Mouse (Mus musculus) lung, postnatal 0 days (tissue): ENCODE data around the gene Ltbr.

Experiments used
- CTCF ChIP-seq: IDR thresholded peaks from 2 replicates; pipeline ENCODE4 v1.5.1; 2016; ENCODE audit warnings: antibody characterized with exemption, mild to moderate bottlenecking
- EP300 ChIP-seq: IDR thresholded peaks from 2 replicates; pipeline ENCODE4 v1.6.1; 2016; ENCODE audit warnings: antibody characterized with exemption, mild to moderate bottlenecking, control low read depth

DNA sequence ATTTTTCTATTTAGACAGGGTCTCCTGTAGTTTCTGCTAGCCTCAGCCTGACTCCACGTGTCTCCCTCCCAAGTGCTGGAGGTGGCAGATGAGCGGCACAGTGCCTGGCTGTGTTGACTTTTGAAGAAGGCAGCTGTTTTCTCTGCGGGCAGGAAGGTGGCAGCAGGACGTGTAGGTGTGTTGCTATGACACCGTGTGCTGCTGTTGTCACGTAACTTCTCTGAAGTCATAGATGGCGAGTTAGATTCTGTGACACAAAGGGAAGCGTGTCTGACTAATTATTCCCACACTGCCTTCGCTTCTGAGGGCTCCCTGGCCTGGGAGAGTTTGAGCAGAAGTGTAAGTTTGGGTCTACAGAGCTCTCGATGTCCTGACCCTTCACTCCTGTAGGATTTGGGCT, 48.4 kb downstream of the Ltbr start:
- TF ChIP-seq CTCF (no peak), EP300 (no peak)
